Mouse (Mus musculus) 416B (cell line): Measurements from ENCODE around the gene Il4i1.

ENCODE experiments used
- DNase-seq: peaks from one replicate; pipeline ENCODE4 v3.0.0; 2011; ENCODE audit warnings: low read depth

Gene Il4i1

DNA sequence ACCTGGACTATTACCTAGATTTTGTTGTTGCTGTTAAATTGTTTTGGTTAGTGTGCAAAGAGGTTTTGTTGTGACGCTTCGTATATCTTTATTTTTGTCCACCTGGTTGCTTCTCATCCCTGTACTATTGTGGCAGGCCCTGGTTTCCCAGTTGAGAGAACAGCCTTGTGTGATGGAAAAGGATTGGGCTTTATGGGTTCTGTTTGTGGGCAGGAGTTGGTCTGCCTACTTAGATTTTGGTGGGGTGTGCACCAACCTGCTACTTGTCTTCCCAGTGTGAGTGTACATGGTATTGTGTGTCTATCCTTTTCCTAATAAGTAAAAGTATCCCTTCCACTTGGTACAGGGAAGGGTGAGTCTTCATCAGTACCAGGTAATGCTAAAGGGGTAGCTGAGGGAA lies 3.2 kb downstream of the Il4i1 start:
- no peak for DNase-seq

GRCm38 (mm10) chr7:44819863-44820262 lies 3.7 kb downstream of the Il4i1 start:
- no peak for DNase-seq

GRCm38 (mm10) chr7:44820525-44820924 lies 4.3 kb downstream of the Il4i1 start:
- no peak for DNase-seq

GRCm38 (mm10) chr7:44821666-44822448 lies 5.7 kb downstream of the Il4i1 start:
- DNase-seq: peak; percentile 57

DNA sequence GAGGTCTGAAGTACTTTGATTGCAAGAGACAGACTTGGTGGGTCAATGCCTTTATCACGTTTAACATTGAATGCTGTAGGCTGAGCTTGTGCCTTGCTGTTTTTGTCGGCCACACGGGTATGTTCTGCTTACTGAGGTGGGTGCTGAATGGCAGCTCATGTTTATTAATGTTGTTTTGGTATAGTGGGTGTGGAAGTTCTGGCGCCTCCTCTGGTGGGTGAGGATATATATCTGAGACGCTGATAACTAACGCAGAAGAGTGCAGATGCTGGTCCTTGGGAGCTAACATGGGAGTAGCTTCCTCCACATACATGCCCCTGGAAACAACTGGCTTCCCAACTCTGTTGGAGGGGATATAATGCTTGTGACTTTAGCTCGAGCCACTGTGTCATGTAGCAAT lies 7.2 kb downstream of the Il4i1 start:
- no peak for DNase-seq

GRCm38 (mm10) chr7:44824872-44825271 lies 8.7 kb downstream of the Il4i1 start:
- DNase-seq: peak; percentile 82

GRCm38 (mm10) chr7:44826771-44827170 lies 10.6 kb downstream of the Il4i1 start:
- peak; percentile 75 for DNase-seq

GRCm38 (mm10) chr7:44828706-44829105 lies 12.5 kb downstream of the Il4i1 start:
- DNase-seq: no peak

DNA sequence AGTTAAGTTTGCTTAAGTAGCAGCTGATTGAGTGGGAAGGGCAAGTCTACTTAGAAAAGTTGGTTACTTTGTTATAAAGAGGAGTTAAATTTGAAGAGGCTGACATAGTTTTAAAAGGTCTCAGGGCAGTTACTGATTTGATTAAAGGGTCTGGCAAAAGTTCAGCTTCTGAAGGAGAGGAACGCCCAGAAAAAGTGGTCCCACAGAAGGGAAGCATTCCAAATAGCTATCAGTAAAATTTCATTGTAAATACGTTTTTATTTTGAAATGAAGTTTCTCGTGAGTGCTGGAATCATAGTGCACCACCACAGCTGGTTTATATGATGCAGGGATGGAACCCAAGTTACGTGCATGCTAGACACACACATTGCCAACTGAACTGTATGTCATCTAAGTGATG lies 16.6 kb downstream of the Il4i1 start:
- no peak for DNase-seq

DNA sequence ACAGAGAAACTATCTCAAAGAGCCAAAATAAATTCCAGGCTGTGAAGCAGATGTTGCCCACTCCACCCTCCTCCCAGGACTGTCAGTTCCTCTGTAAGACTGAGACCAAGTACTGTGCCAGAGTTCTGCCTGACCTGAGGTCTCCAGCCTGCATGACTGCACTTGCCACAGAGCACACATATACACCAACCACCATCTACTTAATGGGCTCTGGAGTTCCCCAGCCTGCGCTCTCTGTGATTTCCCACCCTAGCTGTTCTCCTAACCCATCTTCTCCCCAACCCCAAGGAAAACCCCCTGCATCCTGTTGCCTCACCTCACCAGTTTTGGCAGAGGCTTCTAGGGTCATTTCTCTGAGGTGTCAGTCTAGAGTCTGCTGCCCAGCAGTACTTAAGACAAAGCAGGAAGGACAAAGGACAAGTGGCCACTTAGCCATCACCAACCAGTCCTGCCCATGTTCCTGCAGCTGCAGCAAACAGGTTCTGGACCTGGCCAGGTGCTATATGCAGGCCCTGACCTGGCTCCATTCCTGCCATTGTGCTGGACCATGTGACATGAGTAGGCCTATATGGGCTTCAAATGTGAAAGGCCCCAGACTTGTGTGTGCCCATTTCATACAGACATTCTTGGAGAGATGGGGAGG lies 19.3 kb downstream of the Il4i1 start:
- no peak for DNase-seq

GRCm38 (mm10) chr7:44836016-44836404 lies 19.8 kb downstream of the Il4i1 start:
- no peak for DNase-seq

- no peak for DNase-seq
Observed at GRCm38 (mm10) chr7:44836423-44837053, 20.4 kb downstream of the Il4i1 start.

DNA sequence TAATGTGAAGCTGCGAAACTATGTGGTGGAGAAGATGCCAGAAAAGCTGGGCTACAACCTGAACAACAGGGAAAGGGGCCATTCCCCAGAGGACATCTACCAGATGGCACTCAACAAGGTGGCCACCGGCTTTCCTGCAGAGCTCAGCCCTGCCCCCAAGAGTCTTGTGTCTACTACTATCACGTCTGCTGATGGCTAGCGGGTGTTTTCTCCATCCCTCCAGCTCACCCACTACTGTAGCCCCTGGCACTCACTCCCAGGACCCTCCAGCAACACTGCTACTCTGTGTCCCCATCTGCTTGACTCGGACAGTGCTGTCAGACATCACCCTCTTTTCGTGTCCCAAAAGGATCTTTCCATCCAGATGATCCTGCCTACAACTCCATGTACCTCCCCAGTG lies 21.9 kb downstream of the Il4i1 start:
- DNase-seq: no peak

DNA sequence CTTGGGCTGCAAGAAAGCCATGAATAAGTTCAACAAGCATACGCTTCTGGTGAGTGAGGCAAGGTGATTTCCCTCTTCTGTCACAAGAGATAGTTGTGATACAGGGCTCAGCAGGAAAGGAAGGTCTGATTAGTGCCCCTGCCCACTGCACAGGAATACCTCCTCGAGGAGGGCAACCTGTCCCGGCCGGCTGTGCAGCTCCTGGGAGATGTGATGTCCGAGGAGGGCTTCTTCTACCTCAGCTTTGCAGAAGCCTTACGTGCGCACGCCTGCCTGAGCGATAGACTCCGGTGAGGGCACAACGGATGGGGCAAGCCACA lies 22.9 kb downstream of the Il4i1 start:
- DNase-seq: no peak

DNA sequence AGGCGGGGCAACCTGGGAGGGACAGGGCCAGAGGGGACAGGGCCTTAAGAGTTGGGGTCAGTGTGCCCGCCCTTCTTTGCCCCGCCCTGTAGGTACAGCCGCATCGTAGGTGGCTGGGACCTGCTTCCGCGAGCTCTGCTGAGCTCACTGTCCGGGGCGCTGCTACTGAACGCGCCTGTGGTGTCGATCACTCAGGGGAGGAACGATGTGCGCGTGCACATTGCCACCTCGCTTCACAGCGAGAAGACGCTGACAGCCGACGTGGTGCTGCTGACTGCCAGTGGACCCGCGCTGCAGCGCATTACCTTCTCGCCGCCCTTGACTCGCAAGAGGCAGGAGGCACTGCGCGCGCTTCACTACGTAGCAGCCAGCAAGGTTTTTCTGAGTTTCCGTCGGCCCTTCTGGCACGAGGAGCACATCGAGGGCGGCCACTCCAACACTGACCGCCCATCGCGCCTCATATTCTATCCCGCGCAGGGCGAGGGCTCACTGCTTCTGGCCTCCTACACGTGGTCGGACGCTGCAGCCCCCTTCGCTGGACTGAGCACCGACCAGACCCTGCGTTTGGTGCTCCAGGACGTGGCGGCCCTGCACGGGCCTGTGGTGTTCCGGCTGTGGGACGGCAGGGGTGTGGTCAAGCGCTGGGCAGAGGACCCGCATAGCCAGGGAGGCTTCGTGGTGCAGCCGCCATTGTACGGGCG lies 23.5 kb downstream of the Il4i1 start:
- no peak for DNase-seq

GRCm38 (mm10) chr7:44840426-44840825 lies 24.2 kb downstream of the Il4i1 start:
- DNase-seq: no peak

GRCm38 (mm10) chr7:44841825-44842463 lies 25.8 kb downstream of the Il4i1 start:
- DNase-seq: no peak

DNA sequence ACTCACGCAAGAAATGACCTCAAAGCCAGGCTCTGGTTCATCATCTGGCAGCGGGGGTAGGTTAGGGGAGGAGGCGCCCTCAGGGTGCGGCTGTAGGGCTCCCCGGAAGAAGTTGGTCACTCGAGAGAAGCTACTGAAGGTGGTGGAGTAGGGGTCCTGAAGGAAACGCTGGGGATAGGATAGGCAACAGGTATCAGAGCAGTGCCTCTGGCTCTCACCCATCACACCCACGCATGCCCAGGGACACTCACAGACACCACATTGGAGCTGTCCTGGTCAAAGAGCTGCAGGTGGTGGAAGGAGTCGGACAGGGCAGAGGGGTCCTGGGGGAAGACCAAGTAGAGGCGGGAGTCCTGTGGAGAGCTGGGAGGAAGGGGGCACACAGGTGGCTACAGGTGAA lies 28.8 kb downstream of the Il4i1 start:
- DNase-seq: no peak

- DNase-seq: no peak
Observed at GRCm38 (mm10) chr7:44846804-44847203, 30.6 kb downstream of the Il4i1 start.

GRCm38 (mm10) chr7:44847772-44848171 lies 31.6 kb downstream of the Il4i1 start:
- DNase-seq: no peak

GRCm38 (mm10) chr7:44848561-44849415 lies 32.6 kb downstream of the Il4i1 start, which contains the start of the genes Akt1s1 and Tbc1d17:
TSS of gene Akt1s1 (plus strand) at chr7:44848991.
TSS of gene Tbc1d17 (minus strand) at chr7:44849079.
- peak; percentile 100 for DNase-seq
